Mouse (Mus musculus): Measurements from ENCODE around the gene Cfc1.
"Not testable (repeated sequence)": the region's sequence is repeated elsewhere in the genome, so short reads cannot be mapped to it uniquely, and the experiment has no call there.

Cfc1 gene

GRCm38 (mm10) chr1:34535043-34535698, at the start of gene Cfc1:
TSS of gene Cfc1 (plus strand) at chr1:34535648.
- DNase-seq: not testable (repeated sequence)

DNA sequence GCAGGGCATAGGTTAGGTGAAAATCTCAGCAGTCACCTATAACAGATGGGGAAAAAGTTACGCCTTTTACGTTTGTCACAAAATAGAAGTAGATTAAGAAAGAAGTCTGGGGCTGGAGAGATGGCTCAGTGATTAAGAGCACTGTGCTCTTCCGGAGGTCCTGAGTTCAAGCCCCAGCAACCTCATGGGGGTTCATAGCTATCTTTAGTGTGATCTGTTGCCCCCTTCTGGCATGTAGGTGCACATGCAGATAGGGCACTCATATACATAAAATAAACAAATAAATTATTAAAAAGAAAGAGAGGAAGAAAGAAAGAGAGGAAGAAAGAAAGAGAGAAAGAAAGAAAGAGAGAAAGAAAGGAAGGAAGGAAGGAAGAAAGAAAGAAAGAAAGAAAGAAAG, 48.1 kb upstream of the Cfc1 start:
- no peak for DNase-seq

- DNase-seq: no peak
Measured at GRCm38 (mm10) chr1:34489852-34490541, 45.5 kb upstream of the Cfc1 start.

- no peak for DNase-seq
Measured at GRCm38 (mm10) chr1:34491480-34491879, 44.0 kb upstream of the Cfc1 start.

- DNase-seq: no peak
Measured at GRCm38 (mm10) chr1:34502991-34503390, 32.5 kb upstream of the Cfc1 start.

GRCm38 (mm10) chr1:34505307-34505706, 30.1 kb upstream of the Cfc1 start:
- no peak for DNase-seq

- no peak for DNase-seq
Measured at GRCm38 (mm10) chr1:34505970-34506551, 29.4 kb upstream of the Cfc1 start.

- no peak for DNase-seq
Measured at GRCm38 (mm10) chr1:34507986-34508385, 27.5 kb upstream of the Cfc1 start.

GRCm38 (mm10) chr1:34510575-34510981, 24.9 kb upstream of the Cfc1 start:
- no peak for DNase-seq

DNA sequence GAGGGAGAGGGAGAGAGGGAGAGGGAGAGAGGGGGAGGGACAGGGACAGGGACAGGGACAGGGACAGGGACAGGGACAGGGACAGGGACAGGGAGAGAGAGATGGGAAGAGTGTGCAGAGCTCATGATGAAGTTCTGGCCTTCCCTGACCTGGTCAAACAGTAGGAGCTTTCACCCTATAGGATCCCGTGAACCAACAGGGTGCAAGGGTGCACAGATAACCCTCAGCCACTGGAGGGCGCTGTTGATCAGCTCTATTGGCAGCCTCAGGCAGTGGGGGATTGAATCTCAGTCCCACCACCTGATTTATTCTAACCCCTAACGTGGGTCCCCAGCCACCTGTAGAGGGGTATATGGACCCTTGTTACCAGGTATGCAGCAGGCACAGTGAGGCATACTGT, 24.4 kb upstream of the Cfc1 start:
- peak; percentile 84 to 91 for DNase-seq

DNA sequence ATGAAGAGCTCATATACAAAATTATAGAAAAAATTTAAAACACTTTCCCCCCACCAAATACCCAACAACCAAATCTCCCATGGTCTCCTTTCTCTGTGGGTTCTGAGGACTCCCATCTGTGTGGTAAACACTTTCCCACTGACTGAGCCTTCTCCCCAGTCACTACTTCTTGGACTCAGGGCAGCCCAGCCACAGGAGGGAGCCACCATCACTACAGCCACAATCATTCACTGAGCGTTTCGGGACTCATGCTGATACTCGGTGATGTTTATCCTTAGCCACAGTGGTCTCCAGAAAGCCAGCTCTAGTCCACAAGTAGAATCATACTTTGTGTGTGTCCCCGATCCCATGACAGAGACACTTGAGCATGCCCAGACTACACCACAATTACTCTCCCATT, 22.4 kb upstream of the Cfc1 start:
- DNase-seq: no peak

DNA sequence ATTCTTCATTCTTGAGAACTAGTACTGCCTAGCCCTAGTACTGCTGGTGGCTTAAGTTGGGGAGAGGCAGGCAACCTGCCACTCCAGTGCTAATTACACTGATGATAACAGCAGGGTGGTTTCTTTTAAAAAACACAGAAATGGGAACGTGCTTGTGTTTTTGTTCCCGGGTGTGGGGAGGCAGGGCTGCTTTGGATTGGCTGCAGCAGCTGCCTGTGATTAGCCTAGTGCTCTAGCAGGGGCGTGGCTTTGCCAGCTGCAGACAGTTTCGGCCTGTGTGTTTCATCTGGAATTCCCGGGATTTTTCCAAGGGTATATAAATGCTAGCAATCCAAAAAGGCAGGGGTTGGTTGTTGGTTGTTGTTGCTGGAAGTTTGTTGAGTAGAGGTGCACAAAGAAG, 18.9 kb upstream of the Cfc1 start:
- DNase-seq: no peak

GRCm38 (mm10) chr1:34517297-34517696, 18.2 kb upstream of the Cfc1 start:
- DNase-seq: not testable (repeated sequence)

DNA sequence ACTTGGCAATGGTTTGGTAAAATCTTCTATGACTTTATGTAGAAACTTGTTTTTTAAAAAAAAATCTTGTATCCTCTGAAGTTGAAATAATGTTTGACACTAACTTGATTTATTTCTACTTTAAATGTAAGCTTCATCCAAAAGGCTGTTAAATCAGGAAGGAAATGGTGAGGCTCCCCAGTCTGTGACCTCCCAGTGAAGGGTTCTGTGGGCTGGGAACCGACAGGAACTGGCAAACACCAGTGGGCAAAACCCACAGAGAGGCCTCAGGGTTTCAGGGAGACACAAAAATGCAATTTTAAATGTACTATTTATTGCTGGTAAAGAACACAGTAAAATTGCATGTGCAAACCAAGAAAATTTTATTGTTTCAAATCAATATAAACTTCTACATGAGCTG, 17.7 kb upstream of the Cfc1 start:
- not testable (repeated sequence) for DNase-seq

GRCm38 (mm10) chr1:34518259-34518658, 17.2 kb upstream of the Cfc1 start:
- DNase-seq: peak in 1 of 2 experiments; percentile 51

- DNase-seq: peak; percentile 50 to 71
Measured at GRCm38 (mm10) chr1:34522205-34522849, 13.1 kb upstream of the Cfc1 start.

DNA sequence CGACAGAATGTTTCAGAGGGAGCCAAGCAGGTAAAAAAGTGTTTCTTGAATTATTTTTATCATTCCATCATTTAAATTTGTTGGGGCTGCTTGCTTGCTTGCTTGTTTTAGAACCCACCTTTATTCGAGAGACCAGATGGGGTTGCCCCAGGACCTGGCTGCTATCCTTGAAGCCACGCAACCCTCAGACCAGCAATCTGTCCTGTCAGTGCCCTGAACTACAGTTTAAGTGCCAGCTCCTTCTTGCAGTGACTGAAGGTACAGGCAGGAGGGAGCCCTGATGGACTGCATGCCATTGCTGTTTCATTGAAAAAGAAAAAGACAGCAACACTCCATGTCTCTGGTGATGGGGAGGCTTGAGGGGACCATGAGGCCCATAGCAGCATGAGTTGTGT, 12.6 kb upstream of the Cfc1 start:
- peak; percentile 88 to 94 for DNase-seq

- peak; percentile 79 to 82 for DNase-seq
Measured at GRCm38 (mm10) chr1:34523647-34524046, 11.8 kb upstream of the Cfc1 start.

GRCm38 (mm10) chr1:34534574-34534973, 874 bp upstream of the Cfc1 start:
- not testable (repeated sequence) for DNase-seq

- DNase-seq: peak in 1 of 2 experiments; percentile 20
Measured at GRCm38 (mm10) chr1:34536291-34536766, 881 bp downstream of the Cfc1 start.

DNA sequence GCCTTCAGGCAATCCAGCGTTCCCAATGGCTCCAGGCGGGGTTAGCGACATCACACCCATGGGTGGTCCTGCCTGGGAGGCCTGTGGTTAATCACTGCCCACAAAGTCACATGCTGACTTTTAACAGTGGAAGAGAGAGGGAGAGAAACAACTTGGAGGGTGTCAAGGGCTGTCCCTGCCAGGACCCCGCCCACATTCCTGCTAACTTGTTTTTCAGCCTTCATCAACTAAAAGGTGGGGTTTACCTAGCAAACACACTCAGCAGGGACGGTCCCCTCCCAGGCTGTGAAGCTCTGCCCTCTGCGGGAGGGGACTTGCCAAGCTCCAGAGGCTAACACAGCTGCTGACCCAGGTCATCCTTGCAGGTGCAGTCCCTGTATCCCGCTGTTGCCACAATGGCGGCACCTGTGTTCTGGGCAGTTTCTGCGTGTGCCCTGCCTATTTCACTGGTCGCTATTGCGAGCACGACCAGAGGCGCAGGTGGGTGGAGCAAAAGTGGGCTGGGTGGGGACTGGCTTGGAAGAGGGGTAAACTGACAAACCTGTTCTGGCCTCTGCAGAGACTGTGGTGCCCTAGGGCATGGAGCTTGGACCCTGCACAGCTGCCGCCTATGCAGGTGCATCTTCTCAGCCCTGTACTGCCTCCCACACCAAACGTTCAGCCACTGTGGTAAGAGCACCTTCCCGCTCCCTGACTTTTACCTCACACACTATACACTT, 1.5 kb downstream of the Cfc1 start:
- peak in 1 of 2 experiments; percentile 26 for DNase-seq

- no peak for DNase-seq
Measured at GRCm38 (mm10) chr1:34547074-34547473, 11.6 kb downstream of the Cfc1 start.

- DNase-seq: no peak
Measured at GRCm38 (mm10) chr1:34553690-34554089, 18.2 kb downstream of the Cfc1 start.

Measured in cerebellum, postnatal 14 days (tissue).